Mouse (Mus musculus): ENCODE measurements around the gene Mb. TPM values are rescaled to one million over a fixed set of nuclear protein-coding genes. Genes with fewer than 3 reads are reported as not detected.
"Not testable (repeated sequence)": the region's sequence is repeated elsewhere in the genome, so short reads cannot be mapped to it uniquely, and the experiment has no call there.

The Mb gene
- polyA plus RNA-seq, 1 experiment from 2014 or later, result 0.39 TPM

DNA sequence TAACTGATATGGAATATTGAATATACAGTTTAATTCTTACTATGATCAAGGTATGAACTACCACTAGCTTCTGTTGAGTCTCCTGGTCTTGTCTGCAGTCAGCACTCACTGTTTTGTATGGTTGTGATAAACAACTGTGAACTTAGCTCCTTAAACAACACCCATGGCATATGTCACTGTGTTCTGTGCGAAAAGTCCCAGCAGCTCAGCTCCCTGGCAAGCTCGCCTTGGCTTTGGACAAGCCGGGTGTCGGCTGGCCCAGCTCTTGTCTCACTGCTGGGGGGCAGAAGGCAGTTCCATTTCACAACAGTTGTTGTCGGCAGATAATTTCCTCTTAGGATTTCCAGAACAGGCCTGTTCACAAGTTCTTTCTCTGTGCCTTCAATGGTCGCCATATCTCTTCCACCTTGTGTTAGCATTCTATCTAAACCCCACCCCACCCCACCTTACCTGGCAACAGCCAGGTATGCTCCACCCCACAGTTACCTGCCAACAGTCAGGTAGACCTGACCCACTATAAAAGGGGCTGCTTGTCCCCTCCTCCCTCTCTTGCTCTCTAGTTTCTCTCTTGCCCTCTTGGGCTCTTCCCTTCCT, 14.9 kb upstream of the Mb start:
- H3K4me2 ChIP-seq, result no peak overlapping the region
- H3K9ac ChIP-seq, result no peak overlapping the region
- 67% methylated on average over 6 of the region's 6 CpGs for WGBS (ENCODE audit: insufficient replicate concordance)
- no peaks in the 10 kb centered on the region for H3K36me3 ChIP-seq
- no peak overlapping the region for H3K27ac ChIP-seq
- H3K4me1 ChIP-seq (replicated peaks), result no peaks in the 10 kb centered on the region; the same call in 1 of the 2 replicates
- H3K9me3 ChIP-seq (replicated peaks), result no peaks in the 10 kb centered on the region
- no peak overlapping the region for H3K4me3 ChIP-seq (replicated peaks)
- no peak for ATAC-seq (ENCODE audit: low read depth)
- H3K27me3 ChIP-seq, result 0 out of 2 replicates have a peak, but pooled peaks cover 9% of the 10 kb centered on the region
- no peak for DNase-seq

DNA sequence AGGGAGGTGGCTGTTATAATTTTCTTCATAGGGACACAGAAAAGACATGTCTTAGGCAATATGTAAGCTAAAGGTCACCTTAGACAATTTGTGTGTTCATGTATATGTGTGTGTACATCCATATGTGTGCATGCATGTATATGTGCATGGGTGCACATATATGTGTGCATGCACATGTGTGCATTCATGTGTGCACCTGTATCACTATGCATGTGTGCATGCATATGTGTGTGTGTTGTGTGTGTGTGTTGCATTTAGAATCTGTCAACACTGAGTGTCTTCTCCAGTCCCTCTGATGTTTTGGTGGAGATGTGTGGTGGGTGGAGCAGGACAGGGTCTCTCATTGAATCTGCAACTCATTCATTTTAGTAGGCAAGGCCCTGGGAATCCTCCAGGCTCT, 12.3 kb upstream of the Mb start:
- DNase-seq (no peak), ATAC-seq (ENCODE audit: low read depth) (no peak)
- Histone ChIP-seq H3K4me2 (no peak overlapping the region), H3K4me3 (replicated peaks) (no peak overlapping the region), H3K4me1 (replicated peaks) (no peaks in the 10 kb centered on the region; the same call in 1 of the 2 replicates), H3K9me3 (replicated peaks) (no peaks in the 10 kb centered on the region), H3K27me3 (no peaks in the 10 kb centered on the region), H3K9ac (no peak overlapping the region), H3K36me3 (no peaks in the 10 kb centered on the region), H3K27ac (no peak overlapping the region)

DNA sequence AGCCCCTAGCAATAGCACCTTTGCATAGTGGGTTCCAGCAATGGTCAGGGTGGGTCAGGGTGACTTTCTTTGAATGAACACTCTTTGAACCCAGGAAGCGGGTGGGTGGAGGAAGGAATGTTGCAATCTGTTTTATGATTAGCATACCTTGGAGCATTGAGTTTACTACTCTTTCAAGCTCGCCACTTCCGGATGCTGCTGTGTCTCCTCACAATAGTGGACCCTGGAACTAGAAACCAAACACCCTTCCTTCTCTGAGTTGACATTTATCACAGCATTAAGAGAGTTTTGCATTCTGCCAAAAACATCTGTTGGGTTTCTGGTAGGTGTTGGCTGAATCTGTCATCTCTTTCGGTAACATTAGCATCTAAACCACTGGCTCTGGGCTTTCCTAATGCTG, 8.9 kb upstream of the Mb start:
- not testable (repeated sequence) for H3K9me3 ChIP-seq (replicated peaks); H3K9ac ChIP-seq; H3K27ac ChIP-seq; H3K4me3 ChIP-seq (replicated peaks); H3K36me3 ChIP-seq; H3K4me2 ChIP-seq; H3K27me3 ChIP-seq; ATAC-seq (ENCODE audit: low read depth); DNase-seq
- H3K4me1 ChIP-seq (replicated peaks), result peaks cover 16% of the 10 kb centered on the region; the same call in 1 of the 2 replicates
- 73% methylated on average over 4 of the region's 4 CpGs for WGBS (ENCODE audit: insufficient replicate concordance)

DNA sequence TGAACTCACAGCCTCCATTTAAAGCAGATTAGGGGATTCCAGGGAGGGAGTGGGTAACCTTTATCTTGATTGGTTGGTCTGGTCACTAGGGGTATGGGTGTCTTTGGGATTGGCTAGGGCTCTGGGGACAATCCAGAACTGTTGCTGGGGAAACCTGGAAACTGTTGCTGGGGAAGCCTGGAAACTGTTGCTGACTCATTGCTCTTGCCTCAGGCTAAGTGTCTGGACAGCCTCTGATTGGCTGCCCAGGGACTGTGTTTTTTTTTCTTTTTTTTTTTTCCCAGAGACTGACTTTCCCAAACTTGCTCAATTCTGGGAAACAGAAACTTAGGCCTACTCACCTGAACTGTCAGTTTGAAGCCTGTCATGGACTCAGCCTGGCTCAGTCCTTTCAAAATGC, 8.1 kb upstream of the Mb start:
- no peak overlapping the region for H3K4me3 ChIP-seq (replicated peaks)
- ATAC-seq (ENCODE audit: low read depth), result peak; percentile 23; the same call in 1 of the 2 replicates
- no peak overlapping the region for H3K27ac ChIP-seq
- no peak overlapping the region for H3K4me2 ChIP-seq
- H3K9me3 ChIP-seq (replicated peaks), result no peaks in the 10 kb centered on the region
- peaks cover 23% of the 10 kb centered on the region for H3K4me1 ChIP-seq (replicated peaks)
- H3K36me3 ChIP-seq, result no peaks in the 10 kb centered on the region
- no peak overlapping the region for H3K9ac ChIP-seq
- DNase-seq, result no peak
- H3K27me3 ChIP-seq, result peaks cover 9% of the 10 kb centered on the region; the same call in 1 of the 2 replicates

DNA sequence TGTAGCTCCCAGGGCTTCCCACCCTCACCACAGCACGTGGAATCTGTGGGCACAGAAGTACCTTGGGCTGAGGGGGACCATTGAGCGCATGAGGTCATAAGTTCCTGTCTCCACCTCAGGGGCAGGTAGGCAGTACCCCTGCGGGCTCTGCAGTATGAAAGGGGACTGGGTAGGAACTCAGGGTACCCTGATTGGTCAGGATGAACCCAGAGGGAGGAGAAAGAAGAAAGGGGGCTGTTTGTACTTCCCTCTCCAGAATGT, 6.3 kb upstream of the Mb start:
- ATAC-seq (ENCODE audit: low read depth), result no peak

DNA sequence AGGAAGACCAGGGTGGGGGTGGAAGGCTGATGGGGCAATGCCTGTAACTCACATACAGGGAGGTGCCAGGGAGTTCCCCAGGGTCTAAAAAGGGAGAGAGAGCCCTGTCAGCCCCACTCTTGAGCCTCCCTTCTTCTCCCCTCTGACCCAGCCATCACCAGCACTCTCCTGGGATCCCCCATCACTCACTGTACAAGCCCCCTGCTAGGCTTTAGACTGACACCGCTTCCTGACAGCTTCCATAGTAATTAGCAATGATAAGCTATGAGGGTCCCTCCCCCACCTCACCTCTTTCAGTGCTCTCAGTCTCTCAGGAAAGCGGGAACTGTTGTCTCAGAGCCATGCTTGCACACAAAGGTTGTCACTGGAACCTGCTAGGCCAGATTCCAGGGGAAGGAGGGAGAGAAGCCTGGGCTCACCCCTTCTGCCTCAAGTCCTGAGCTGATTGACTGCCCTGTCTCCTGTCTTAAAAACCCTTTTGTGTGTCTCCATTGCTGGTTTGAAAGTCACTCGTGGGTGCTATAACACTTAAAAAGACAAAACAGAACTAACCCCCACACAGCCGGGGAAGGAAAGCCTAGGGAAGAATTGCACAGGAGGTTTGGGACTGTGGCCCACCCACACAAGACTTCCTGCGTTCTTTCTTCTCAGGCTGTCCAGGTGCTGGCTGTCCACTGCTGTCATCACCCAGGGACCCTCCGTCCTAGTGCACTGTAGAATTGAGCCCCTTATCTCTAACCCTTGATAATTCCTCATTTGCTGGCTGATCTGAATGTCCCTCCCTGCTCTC, 5.7 kb upstream of the Mb start:
- Histone ChIP-seq H3K9ac (no peak overlapping the region), H3K4me2 (no peak overlapping the region)

More for the DNA sequence above, 6.3 kb upstream of the Mb start:
- no peak overlapping the region for H3K9ac ChIP-seq
- no peak overlapping the region for H3K4me2 ChIP-seq
- WGBS (ENCODE audit: insufficient replicate concordance), result 35% methylated on average over 3 of the region's 3 CpGs
- DNase-seq, result no peak
- H3K9me3 ChIP-seq (replicated peaks), result no peaks in the 10 kb centered on the region
- H3K4me3 ChIP-seq (replicated peaks), result no peak overlapping the region
- no peak overlapping the region for H3K27ac ChIP-seq
- H3K36me3 ChIP-seq, result no peaks in the 10 kb centered on the region
- peaks cover 39% of the 10 kb centered on the region for H3K4me1 ChIP-seq (replicated peaks)
- peaks cover 9% of the 10 kb centered on the region; the same call in 1 of the 2 replicates for H3K27me3 ChIP-seq

DNA sequence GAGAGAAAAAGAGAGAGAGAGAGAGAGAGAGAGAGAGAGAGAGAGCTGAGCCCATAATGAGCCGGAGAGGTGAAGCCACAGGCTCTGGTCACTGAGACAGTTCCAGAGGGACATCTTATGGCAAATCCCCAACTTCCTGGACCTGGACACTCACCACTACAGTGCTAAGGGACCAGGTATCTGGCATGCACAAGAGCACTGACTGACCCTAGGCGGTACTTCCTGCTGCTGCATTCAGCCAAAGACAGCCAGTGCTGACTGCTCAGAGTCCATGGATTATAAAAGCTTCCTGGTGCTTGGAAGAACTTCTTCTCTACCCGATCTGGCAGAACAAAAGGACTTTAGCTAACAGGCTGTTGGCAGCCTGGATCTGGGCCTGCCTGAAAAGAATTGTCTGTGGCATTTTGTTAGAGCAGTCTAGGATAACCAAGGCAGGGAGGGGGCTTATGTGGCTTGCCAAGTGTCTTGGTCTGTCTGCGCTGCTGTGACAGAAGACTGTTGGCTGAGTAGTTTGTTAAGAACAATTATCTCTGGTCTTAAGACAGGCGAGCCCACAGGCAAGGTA, 4.2 kb upstream of the Mb start:
- DNase-seq, result no peak
- Histone ChIP-seq H3K9me3 (replicated peaks) (no peaks in the 10 kb centered on the region), H3K4me3 (replicated peaks) (no peak overlapping the region), H3K27me3 (peaks cover 11% of the 10 kb centered on the region), H3K36me3 (no peaks in the 10 kb centered on the region), H3K4me1 (replicated peaks) (peaks cover 42% of the 10 kb centered on the region), H3K4me2 (no peak overlapping the region), H3K27ac (no peak overlapping the region), H3K9ac (no peak overlapping the region)
- no peak for ATAC-seq (ENCODE audit: low read depth)
- WGBS (ENCODE audit: insufficient replicate concordance), result 54% methylated on average over 5 of the region's 5 CpGs

More for the DNA sequence above, 5.7 kb upstream of the Mb start:
- Histone ChIP-seq H3K27ac (no peak overlapping the region), H3K4me1 (replicated peaks) (peaks cover 39% of the 10 kb centered on the region), H3K4me3 (replicated peaks) (no peak overlapping the region), H3K9me3 (replicated peaks) (no peaks in the 10 kb centered on the region), H3K27me3 (peaks cover 9% of the 10 kb centered on the region; the same call in 1 of the 2 replicates), H3K36me3 (no peaks in the 10 kb centered on the region)
- 38% methylated on average over 6 of the region's 6 CpGs for WGBS (ENCODE audit: insufficient replicate concordance)
- ATAC-seq (ENCODE audit: low read depth), result no peak
- DNase-seq, result no peak

DNA sequence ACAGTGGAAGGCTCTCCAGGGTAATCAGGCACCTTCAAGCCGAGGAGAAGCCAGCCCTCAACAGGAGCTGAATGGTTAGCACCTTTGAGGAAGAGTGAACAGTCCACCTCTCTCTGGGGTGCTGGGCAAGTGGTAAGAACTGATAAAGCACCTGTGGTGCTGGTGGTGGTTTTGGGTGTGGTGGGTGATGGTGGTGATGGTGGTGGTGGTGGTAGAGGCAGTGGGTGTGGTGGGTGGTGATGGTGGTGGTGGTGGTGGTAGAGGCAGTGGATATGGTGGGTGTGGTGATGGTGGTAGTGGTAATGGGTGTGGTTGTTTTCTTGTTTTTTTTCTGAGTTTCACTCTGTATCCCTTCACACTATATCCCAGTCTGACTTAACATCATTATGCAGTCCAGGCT, 2.6 kb upstream of the Mb start:
- H3K9ac ChIP-seq, result no peak overlapping the region
- H3K27me3 ChIP-seq, result peaks cover 11% of the 10 kb centered on the region
- H3K9me3 ChIP-seq (replicated peaks), result no peaks in the 10 kb centered on the region
- ATAC-seq (ENCODE audit: low read depth) (peak; percentile 91), DNase-seq (peak; percentile 45)
- 32% methylated on average over 1 of the region's 1 CpGs for WGBS (ENCODE audit: insufficient replicate concordance)
- peaks cover 42% of the 10 kb centered on the region for H3K4me1 ChIP-seq (replicated peaks)
- H3K4me2 ChIP-seq, result no peak overlapping the region
- H3K27ac ChIP-seq, result peak overlapping the region; percentile 75
- no peaks in the 10 kb centered on the region for H3K36me3 ChIP-seq
- no peak overlapping the region for H3K4me3 ChIP-seq (replicated peaks)

DNA sequence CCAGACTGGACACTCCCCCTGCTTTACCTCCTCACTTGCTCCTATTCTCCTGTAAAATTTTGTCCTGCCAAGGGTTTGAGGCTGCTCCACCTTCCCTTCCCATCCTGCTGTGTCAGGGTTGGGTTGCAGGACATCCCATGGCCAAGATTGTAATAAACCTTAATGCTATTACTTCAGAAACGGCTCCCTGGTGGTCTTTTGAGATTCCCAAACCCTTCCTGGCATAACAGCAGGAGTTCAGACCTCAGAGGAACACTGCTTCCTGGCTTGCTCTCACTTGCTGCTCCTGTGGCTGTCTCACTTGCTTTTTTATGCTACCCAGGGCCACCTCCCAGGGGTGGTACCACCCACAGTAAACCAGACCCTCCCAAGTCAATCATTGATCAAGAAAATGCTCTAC, 1.7 kb upstream of the Mb start:
- ATAC-seq (ENCODE audit: low read depth) (no peak), DNase-seq (no peak)
- no peaks in the 10 kb centered on the region for H3K36me3 ChIP-seq
- peaks cover 11% of the 10 kb centered on the region for H3K27me3 ChIP-seq
- H3K4me1 ChIP-seq (replicated peaks), result peaks cover 37% of the 10 kb centered on the region
- 23% methylated on average over 1 of the region's 1 CpGs for WGBS (ENCODE audit: insufficient replicate concordance)
- H3K9me3 ChIP-seq (replicated peaks), result no peaks in the 10 kb centered on the region
- peak overlapping the region; percentile 75 for H3K27ac ChIP-seq
- H3K9ac ChIP-seq, result no peak overlapping the region
- no peak overlapping the region for H3K4me3 ChIP-seq (replicated peaks)
- H3K4me2 ChIP-seq, result no peak overlapping the region

DNA sequence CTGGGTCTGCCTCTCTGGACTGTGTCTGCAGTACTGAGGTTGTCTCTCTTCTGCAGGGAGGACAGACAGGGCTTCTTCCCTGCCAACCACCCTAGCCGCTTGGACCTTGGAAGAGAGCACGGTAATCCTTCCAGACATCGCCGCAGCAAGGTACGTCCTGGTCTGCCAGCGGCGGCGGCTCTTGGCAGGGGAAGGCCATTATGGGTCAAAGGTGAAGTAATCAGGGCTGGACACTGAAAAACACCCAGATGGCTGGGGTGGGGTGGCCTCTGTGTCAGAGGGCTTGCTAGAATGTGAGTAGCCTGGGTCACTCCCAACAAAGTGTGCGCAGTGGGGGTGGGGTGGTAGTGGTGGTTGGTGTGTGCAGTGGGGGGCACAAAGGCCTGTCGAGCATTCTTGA, 4.9 kb downstream of the Mb start:
- H3K27ac ChIP-seq, result no peak overlapping the region
- no peak for DNase-seq
- no peaks in the 10 kb centered on the region; the same call in none of the 2 replicates for H3K4me1 ChIP-seq (replicated peaks)
- no peak overlapping the region for H3K4me2 ChIP-seq
- H3K27me3 ChIP-seq, result no peaks in the 10 kb centered on the region
- H3K9ac ChIP-seq, result no peak overlapping the region
- H3K9me3 ChIP-seq (replicated peaks), result no peaks in the 10 kb centered on the region
- ATAC-seq (ENCODE audit: low read depth), result no peak
- H3K4me3 ChIP-seq (replicated peaks), result no peak overlapping the region
- WGBS (ENCODE audit: insufficient replicate concordance), result 72% methylated on average over 10 of the region's 10 CpGs
- H3K36me3 ChIP-seq, result no peaks in the 10 kb centered on the region

DNA sequence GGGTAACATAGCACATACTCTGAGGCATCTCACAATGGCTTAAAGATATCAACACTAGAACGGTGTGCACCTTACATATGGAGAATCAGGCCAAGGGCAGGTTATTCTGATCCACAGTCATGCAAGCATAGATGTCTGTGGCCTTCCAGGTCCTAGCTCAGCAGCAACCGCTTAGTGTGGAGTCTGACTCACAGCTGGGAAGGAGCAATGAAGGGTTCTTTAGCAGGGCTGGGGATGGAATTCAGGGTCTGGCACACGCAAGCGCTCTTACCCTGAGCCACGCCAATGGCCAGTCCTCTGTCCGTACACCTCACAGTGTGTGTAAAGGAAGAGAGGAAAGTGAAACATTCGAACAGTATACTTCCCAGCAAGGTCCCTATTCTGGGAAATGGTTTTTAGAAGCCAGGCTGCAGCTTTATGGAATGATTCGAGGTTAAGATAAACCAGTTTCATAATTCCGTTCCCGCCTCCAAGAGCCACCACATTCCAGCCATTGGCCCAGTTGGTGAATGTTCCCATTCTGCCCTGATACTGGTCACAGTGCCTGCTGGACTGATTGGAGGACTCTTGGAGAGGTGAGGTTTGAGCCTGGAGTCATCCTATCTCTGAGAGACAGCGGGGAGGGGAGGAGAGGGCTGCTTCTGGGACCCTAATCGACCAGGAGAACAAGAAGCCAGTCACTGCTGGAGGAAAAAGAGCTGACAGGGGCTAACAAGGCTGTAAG, 5.7 kb downstream of the Mb start, which contains the start of gene Apol6:
Gene Apol6 (plus strand): TSS at position 133 of the 724 bp plus-strand sequence.
- DNase-seq (no peak), ATAC-seq (ENCODE audit: low read depth) (no peak)
- Histone ChIP-seq H3K4me1 (replicated peaks) (no peaks in the 10 kb centered on the region; the same call in none of the 2 replicates), H3K27ac (0 out of 2 replicates have a peak within 1 kb of the TSS, but pooled peaks have one; percentile 23), H3K4me2 (peak within 1 kb of the TSS; percentile 14; the same call in 1 of the 2 replicates), H3K27me3 (no peaks in the 10 kb centered on the region), H3K9ac (no peak within 1 kb of the TSS), H3K36me3 (no peaks in the 10 kb centered on the region), H3K4me3 (replicated peaks) (no peak within 1 kb of the TSS), H3K9me3 (replicated peaks) (no peaks in the 10 kb centered on the region)
- 64% methylated on average over 12 of the region's 12 CpGs for WGBS (ENCODE audit: insufficient replicate concordance)
